Mouse (Mus musculus): ENCODE results near the gene Plvap.

- no peak for TF ChIP-seq CTCF (IDR thresholded peaks at IDR 0.05)
- TF ChIP-seq EP300 (IDR thresholded peaks at IDR 0.05): no peak
Measured at GRCm38 (mm10) chr8:71452669-71453068, 58.9 kb downstream of the Plvap start.

Data from lung, postnatal 0 days (tissue).